In the genomic region with DNA sequence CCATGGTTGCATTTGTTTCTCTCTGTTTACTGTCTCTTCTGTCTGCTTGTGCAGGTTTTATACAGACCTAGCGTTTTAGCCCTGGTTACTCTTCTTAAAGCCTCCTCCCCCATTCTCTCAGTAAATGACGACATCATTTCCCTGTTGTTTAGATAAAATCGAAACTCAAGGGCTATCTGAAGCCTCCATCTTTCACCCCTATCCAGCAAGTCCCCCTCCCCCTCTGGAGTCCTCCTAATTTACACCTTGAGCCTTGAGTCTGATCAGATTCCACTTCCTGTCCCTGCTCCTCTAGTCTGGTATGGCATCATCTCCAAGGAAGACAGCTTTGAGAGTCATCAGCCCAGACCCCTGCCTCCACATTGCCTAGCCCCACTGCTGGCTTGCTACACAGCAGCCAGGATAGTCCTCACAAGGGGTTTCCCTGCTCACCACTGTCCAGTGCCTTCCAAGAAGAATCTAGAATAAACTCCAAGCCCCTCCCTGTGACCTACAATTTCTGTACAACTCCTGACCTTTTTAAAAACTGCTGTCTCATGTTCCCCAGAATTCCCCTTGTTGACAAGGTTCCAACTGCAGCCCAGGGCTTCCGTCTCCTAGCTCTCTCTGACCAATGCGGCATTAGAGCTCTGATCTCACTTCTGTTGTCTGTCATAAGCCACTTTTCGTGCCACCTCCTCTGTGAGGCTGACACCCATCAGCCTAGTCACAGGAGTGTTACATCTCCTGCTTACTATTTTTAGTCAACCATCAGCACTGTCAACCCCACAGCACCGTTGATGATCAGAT, we compare ENCODE assay signal across 8 mouse cellular contexts. TPM values are rescaled to one million over a fixed set of nuclear protein-coding genes. Genes with fewer than 3 reads are reported as not detected.
DNase-seq lines count a peak whose midpoint lies in the region; ATAC-seq and TF ChIP-seq lines count a peak whose summit lies in the region.

No protein-coding gene starts in this region.

- peaks cover 0 to 2% of the 10 kb centered on the region in 2 experiments; a peak in 1 of 4 replicates for H3K4me1 ChIP-seq in ES-E14 (ENCODE audit: control insufficient read depth in 2 of 2, insufficient read depth in 2 of 2, low read length in 2 of 2, poor library complexity in 1 of 2)
- H3K4me1 ChIP-seq in megakaryocyte, embryonic 14.5 days = peaks cover 78% of the 10 kb centered on the region
- no peaks in the 10 kb centered on the region for H3K4me1 ChIP-seq in forebrain, embryonic 16.5 days (replicated peaks; ENCODE audit: control insufficient read depth, insufficient read depth, low read length)

- no peak overlapping the region for H3K9ac ChIP-seq in ES-E14 (ENCODE audit: insufficient read depth, low read depth, low read length, poor library complexity, severe bottlenecking)
- no peak overlapping the region for H3K9ac ChIP-seq in forebrain, embryonic 16.5 days (replicated peaks; ENCODE audit: low read depth, low read length)

- 69% methylated on average over 7 of the region's 7 CpGs for WGBS in forebrain, embryonic 16.5 days

- no peak for DNase-seq in ES-E14 (ENCODE audit: low read depth, low spot score)
- peak; percentile 13 for DNase-seq in adrenal gland, postnatal 25 days
- DNase-seq in heart, postnatal 36 days = peak; percentile 13 to 14
- no peak for DNase-seq in layer of hippocampus, adult 9-11 months
- DNase-seq in cerebellum, adult 11 months = no peak
- no peak for DNase-seq in spleen, adult 18-20 months

- no peaks in the 10 kb centered on the region for H3K9me3 ChIP-seq in ES-E14 (ENCODE audit: control insufficient read depth, insufficient read depth, low read depth, low read length)
- no peaks in the 10 kb centered on the region for H3K9me3 ChIP-seq in megakaryocyte, embryonic 14.5 days
- no peaks in the 10 kb centered on the region for H3K9me3 ChIP-seq in forebrain, embryonic 16.5 days (ENCODE audit: control insufficient read depth, low read length)

- no peak overlapping the region for H3K27ac ChIP-seq in ES-E14 (ENCODE audit: insufficient read depth, low read depth, low read length, poor library complexity, severe bottlenecking)
- H3K27ac ChIP-seq in forebrain, embryonic 16.5 days (ENCODE audit: low read length) = no peak overlapping the region

- no peak overlapping the region for H3K4me3 ChIP-seq in ES-E14 (ENCODE audit: insufficient read depth in 1 of 2, low read depth in 1 of 2, low read length in 2 of 2, poor library complexity in 1 of 2, severe bottlenecking in 1 of 2)
- H3K4me3 ChIP-seq in megakaryocyte, embryonic 14.5 days (replicated peaks) = peak overlapping the region; percentile 90
- H3K4me3 ChIP-seq in forebrain, embryonic 16.5 days (replicated peaks; ENCODE audit: low read length) = no peak overlapping the region

- H3K36me3 ChIP-seq in ES-E14 (ENCODE audit: control insufficient read depth, insufficient read depth, low read length, poor library complexity, severe bottlenecking) = no peaks in the 10 kb centered on the region
- no peaks in the 10 kb centered on the region for H3K36me3 ChIP-seq in megakaryocyte, embryonic 14.5 days (replicated peaks; ENCODE audit: low read length)
- no peaks in the 10 kb centered on the region for H3K36me3 ChIP-seq in forebrain, embryonic 16.5 days (ENCODE audit: control insufficient read depth, insufficient read depth)

- no peaks in the 10 kb centered on the region for H3K27me3 ChIP-seq in megakaryocyte, embryonic 14.5 days (replicated peaks)
- no peaks in the 10 kb centered on the region for H3K27me3 ChIP-seq in forebrain, embryonic 16.5 days (replicated peaks; ENCODE audit: control insufficient read depth, insufficient read depth, low read length)

- no peak overlapping the region for H3K4me2 ChIP-seq in forebrain, embryonic 16.5 days (ENCODE audit: low read length)

- intact Hi-C loops in heart, postnatal 36 days (cut with DNase I) = no loop called here

- in situ Hi-C loops in ES-E14 (cut with MboI; ENCODE audit: low sequenced_read_pairs in 2 of 2, unreplicated experiment in 2 of 2) = no loop called here

- no peak for ATAC-seq in forebrain, embryonic 16.5 days

TF ChIP-seq in ES-E14, 5 proteins besides CTCF, POLR2A, EP300 and RAD21:
- TF ChIP-seq MAFK (IDR thresholded peaks at IDR 0.05; ENCODE audit: insufficient read depth, low read depth, low read length) (0 out of 2 replicates have a peak, but pooled peaks have one; percentile 14), ZC3H11A (IDR thresholded peaks at IDR 0.05; ENCODE audit: borderline replicate concordance, low read depth, low read length) (no peak), HCFC1 (IDR thresholded peaks at IDR 0.05; ENCODE audit: borderline replicate concordance, insufficient read depth, low read length) (no peak)

RNA-seq across cellular contexts. Expression of gene Arl14, which starts 16.8 kb away (rescaled TPM):
- total RNA-seq in ES-E14 (2012; rRNA removed) = not detected in 2 replicates
- total RNA-seq in adrenal gland, postnatal 25 days (2021) = not detected in 2 replicates
- not detected for total RNA-seq in heart, postnatal 36 days (2021)
- polyA plus RNA-seq in megakaryocyte, embryonic 14.5 days (2012; ENCODE audit: insufficient read depth, low replicate concordance) = not detected in 2 replicates
- not detected in 2 replicates for polyA plus RNA-seq in forebrain, embryonic 16.5 days (2015; fragmentation: Nextera tagmentation; extraction: Ambion mirVana)

Comparison
In these comparisons a context has a peak if more than half of its experiments do, and no peak if none do; other contexts are left out.
1. DNase-seq: peak in adrenal gland, postnatal 25 days (single experiment) and heart, postnatal 36 days (2 of 2); none in ES-E14 (single experiment), layer of hippocampus, adult 9-11 months (single experiment), cerebellum, adult 11 months (single experiment) and spleen, adult 18-20 months (0 of 2).